Mouse (Mus musculus) small intestine, adult 2 months (tissue): Measurements from ENCODE around the gene Omt2b.
"Not testable (repeated sequence)": the region's sequence is repeated elsewhere in the genome, so short reads cannot be mapped to it uniquely, and the experiment has no call there.

Source experiments
- CTCF ChIP-seq: fragments of 200-500 bp; IDR thresholded peaks from 2 replicates; pipeline ENCODE4 v1.5.1; 2012; ENCODE audit warnings: low read depth, mild to moderate bottlenecking, control low read depth, inconsistent platforms, low read length, moderate library complexity, mixed read lengths; ENCODE audit not compliant: insufficient replicate concordance, insufficient read length; ENCODE audit errors: extremely low read depth
- POLR2A ChIP-seq: fragments of 200-500 bp; IDR thresholded peaks from 2 replicates; pipeline ENCODE4 v1.6.1; 2012; ENCODE audit warnings: low read depth, mild to moderate bottlenecking, control low read depth, inconsistent platforms, low read length, moderate library complexity

GRCm38 (mm10) chr9:78367959-78368358 lies 40.6 kb downstream of the Omt2b start, which contains the start of gene Dppa5a:
- not testable (repeated sequence) for TF ChIP-seq CTCF, POLR2A
